Mouse (Mus musculus) MEL (cell line): ENCODE measurements at regions not wholly inside any gene's neighbourhood (a gene's known extent, or its start where the extent isn't known, plus 50 kb on each side); places are given as distances from the start of the nearest gene placed in this dataset.

Experiments used
- CHD2 ChIP-seq: IDR thresholded peaks from 2 replicates; pipeline ENCODE4 v1.6.1; 2011; ENCODE audit warnings: low read length, improper control_type of control experiment
- CTCF ChIP-seq, 3 experiments: IDR thresholded peaks in 2 of 3; conservative IDR thresholded peaks in 1 of 3; 2 replicates each; pipeline ENCODE4 v1.5.1; 2011 to 2012; ENCODE audit warnings: low read length in 3 of 3, low read depth in 2 of 3, mild to moderate bottlenecking in 2 of 3, improper control_type of control experiment in 1 of 3, inconsistent platforms in 1 of 3, mixed read lengths in 1 of 3, moderate library complexity in 1 of 3; ENCODE audit not compliant: control insufficient read depth in 1 of 3, insufficient read depth in 1 of 3, poor library complexity in 1 of 3, severe bottlenecking in 1 of 3
- EP300 ChIP-seq, 2 experiments: IDR thresholded peaks; 2 replicates each; pipeline ENCODE4 v1.6.1; 2011; ENCODE audit warnings: improper control_type of control experiment in 2 of 2, low read length in 2 of 2, low read depth in 1 of 2, mild to moderate bottlenecking in 1 of 2
- ETS1 ChIP-seq: IDR thresholded peaks from 2 replicates; pipeline ENCODE4 v1.6.1; 2012; ENCODE audit warnings: low read depth, mild to moderate bottlenecking, inconsistent platforms, low read length, improper control_type of control experiment, moderate library complexity
- GATA1 ChIP-seq: IDR thresholded peaks from 2 replicates; pipeline ENCODE4 v1.6.1; 2011; ENCODE audit warnings: low read depth, low read length, improper control_type of control experiment
- JUND ChIP-seq: IDR thresholded peaks from 2 replicates; pipeline ENCODE4 v1.6.1; 2011; ENCODE audit warnings: low read depth, mild to moderate bottlenecking, improper control_type of control experiment, low read length
- NELFE ChIP-seq: IDR thresholded peaks from 2 replicates; pipeline ENCODE4 v1.6.1; 2011; ENCODE audit warnings: low read depth, low read length, improper control_type of control experiment
- POLR2A ChIP-seq, 2 experiments: IDR thresholded peaks; 2 replicates each; pipeline ENCODE4 v1.6.1; 2011 to 2012; ENCODE audit warnings: low read length in 2 of 2, mild to moderate bottlenecking in 2 of 2, control low read depth in 1 of 2, improper control_type of control experiment in 1 of 2, low read depth in 1 of 2, moderate library complexity in 1 of 2; ENCODE audit not compliant: control insufficient read depth in 1 of 2, insufficient read depth in 1 of 2, poor library complexity in 1 of 2
- RCOR1 ChIP-seq: IDR thresholded peaks from 2 replicates; pipeline ENCODE4 v1.6.1; 2012; ENCODE audit warnings: low read depth, mild to moderate bottlenecking, inconsistent platforms, low read length, improper control_type of control experiment
- SIN3A ChIP-seq: IDR thresholded peaks from 2 replicates; pipeline ENCODE4 v1.6.1; 2012; ENCODE audit warnings: low read length, improper control_type of control experiment, inconsistent platforms
- SMC3 ChIP-seq: IDR thresholded peaks from 2 replicates; pipeline ENCODE4 v1.6.1; 2011; ENCODE audit warnings: low read depth, low read length, improper control_type of control experiment
- USF1 ChIP-seq: IDR thresholded peaks from 2 replicates; pipeline ENCODE4 v1.6.1; 2014; ENCODE audit warnings: low read depth, mild to moderate bottlenecking, inconsistent platforms, low read length, improper control_type of control experiment, moderate library complexity
- ZC3H11A ChIP-seq: IDR thresholded peaks from 2 replicates; pipeline ENCODE4 v1.6.1; 2012; ENCODE audit warnings: low read depth, mild to moderate bottlenecking, inconsistent platforms, low read length, improper control_type of control experiment

DNA sequence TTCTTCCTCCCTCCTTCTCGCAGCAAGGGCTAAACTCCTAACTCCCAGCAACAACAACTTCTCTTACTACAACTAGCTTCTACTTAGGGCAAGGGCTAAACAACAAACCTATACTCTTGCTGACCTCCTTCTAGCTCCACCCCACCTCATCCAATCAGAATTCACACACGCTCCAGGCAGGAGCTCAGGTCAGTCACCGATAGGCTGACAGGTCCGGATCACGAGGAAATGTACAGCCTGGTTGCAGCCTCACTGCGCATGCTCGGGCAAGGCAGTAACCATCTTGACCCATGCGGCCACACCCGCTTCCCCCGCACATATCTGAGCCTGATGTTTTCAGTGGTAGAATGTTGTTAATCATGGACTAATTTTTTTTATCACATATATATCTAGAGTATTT lies 84.0 kb downstream of the Tfpi2 start:
- TF ChIP-seq USF1 (no peak), POLR2A (IDR thresholded peaks at IDR 0.05; ENCODE audit: control insufficient read depth in 1 of 2, insufficient read depth in 1 of 2, low read depth in 1 of 2, low read length in 2 of 2, poor library complexity in 1 of 2) (no peak), CTCF (IDR thresholded peaks at IDR 0.05 in 2 of 3, conservative IDR thresholded peaks at IDR 0.05 in 1 of 3; ENCODE audit: control insufficient read depth in 1 of 3, insufficient read depth in 1 of 3, low read depth in 2 of 3, low read length in 3 of 3, poor library complexity in 1 of 3, severe bottlenecking in 1 of 3) (no peak), NELFE (no peak), GATA1 (no peak), SIN3A (no peak), ETS1 (no peak), EP300 (IDR thresholded peaks at IDR 0.05; ENCODE audit: low read depth in 1 of 2, low read length in 2 of 2) (no peak), JUND (no peak), ZC3H11A (no peak), SMC3 (no peak), CHD2 (no peak), RCOR1 (no peak)
